ENCODE assay signal across 25 mouse cellular contexts in genomic region chr11:111056030-111056429, GRCm38 (mm10). TPM values are rescaled to one million over a fixed set of nuclear protein-coding genes. Genes with fewer than 3 reads are reported as not detected.
DNase-seq lines count a peak whose midpoint lies in the region; ATAC-seq and TF ChIP-seq lines count a peak whose summit lies in the region.
"Had no signal": no experiment of that assay in that cellular context is flagged by ENCODE, and none has a peak within 500 bp of the region (broad histone marks: within the 10 kb centered on the region; RNA-seq: fewer than 3 reads in every experiment).

No protein-coding gene starts in this region.

- H3K27ac ChIP-seq in layer of hippocampus, adult 2 months, result peak overlapping the region; percentile 24; the same call in 1 of the 2 replicates
- H3K27ac ChIP-seq in hindbrain, embryonic 13.5 days, result no peak overlapping the region
- H3K27ac ChIP-seq: embryonic facial prominence, embryonic 15.5 days; forebrain, embryonic 10.5 days; hindbrain, embryonic 12.5 days; limb, embryonic 12.5 days; liver, embryonic 12.5 days; lung, embryonic 15.5 days; macrophage; midbrain, embryonic 10.5 days; neural tube, embryonic 13.5 days; stomach, postnatal 0 days had no signal

- H3K4me1 ChIP-seq in lung, adult 2 months (ENCODE audit: control insufficient read depth, insufficient read depth, low read length), result no peaks in the 10 kb centered on the region
- H3K4me1 ChIP-seq in hindbrain, embryonic 13.5 days (replicated peaks), result peaks cover 7% of the 10 kb centered on the region; the same call in 1 of the 2 replicates
- H3K4me1 ChIP-seq: embryonic facial prominence, embryonic 15.5 days; limb, embryonic 12.5 days; liver, embryonic 12.5 days; lung, embryonic 15.5 days had no signal

- H3K4me3 ChIP-seq in layer of hippocampus, adult 2 months, result no peak overlapping the region
- H3K4me3 ChIP-seq in lung, adult 2 months (replicated peaks; ENCODE audit: extremely low read depth, low read depth, low read length), result no peak overlapping the region
- H3K4me3 ChIP-seq in hindbrain, embryonic 13.5 days, result no peak overlapping the region
- H3K4me3 ChIP-seq: embryonic facial prominence, embryonic 15.5 days; forebrain, embryonic 10.5 days; heart, embryonic 12.5 days; hindbrain, embryonic 12.5 days; limb, embryonic 12.5 days; liver, embryonic 12.5 days; lung, embryonic 15.5 days; midbrain, embryonic 10.5 days; neural tube, embryonic 13.5 days had no signal

- no peaks in the 10 kb centered on the region for H3K27me3 ChIP-seq in hindbrain, embryonic 13.5 days
- H3K27me3 ChIP-seq: embryonic facial prominence, embryonic 15.5 days; heart, embryonic 12.5 days; hindbrain, embryonic 12.5 days; limb, embryonic 12.5 days; liver, embryonic 12.5 days; lung, embryonic 15.5 days; neural tube, embryonic 13.5 days; Patski had no signal

- no peaks in the 10 kb centered on the region for H3K9me3 ChIP-seq in hindbrain, embryonic 13.5 days
- H3K9me3 ChIP-seq: embryonic facial prominence, embryonic 15.5 days; forebrain, embryonic 10.5 days; heart, embryonic 12.5 days; hindbrain, embryonic 12.5 days; limb, embryonic 12.5 days; liver, embryonic 12.5 days; lung, embryonic 15.5 days; midbrain, embryonic 10.5 days had no signal

- no peak for TF ChIP-seq CTCF in layer of hippocampus, adult 2 months (conservative IDR thresholded peaks at IDR 0.05)
- no peak for TF ChIP-seq CTCF in lung, adult 2 months (IDR thresholded peaks at IDR 0.05; ENCODE audit: insufficient read depth, low read length)

- peak in 1 of 2 experiments; percentile 21 for DNase-seq in layer of hippocampus, adult 2 months (ENCODE audit: low spot score in 2 of 2)
- DNase-seq in layer of hippocampus, postnatal 25 days (ENCODE audit: extremely low spot score in 1 of 2, low spot score in 1 of 2), result no peak
- DNase-seq in right cerebral cortex, adult 18-20 months, result peak; percentile 54
- DNase-seq in right cerebral cortex, postnatal 14 days, result no peak
- peak; percentile 9 for DNase-seq in naive thymus-derived CD4-positive, alpha-beta T cell, adult 2 months (ENCODE audit: low read depth)
- DNase-seq in lung, adult 2 months, result no peak
- DNase-seq: adrenal gland, postnatal 14 days; cerebellum, adult 11-12 months; cerebellum, postnatal 14 days; heart, postnatal 14 days; kidney, adult 9 months; kidney, postnatal 25 days had no signal

- no peak for ATAC-seq in hindbrain, embryonic 13.5 days (ENCODE audit: low FRiP score)
- ATAC-seq: liver, embryonic 12.5 days had no signal

- H3K4me2 ChIP-seq in hindbrain, embryonic 13.5 days, result no peak overlapping the region
- H3K4me2 ChIP-seq: embryonic facial prominence, embryonic 15.5 days; heart, embryonic 12.5 days; hindbrain, embryonic 12.5 days; limb, embryonic 12.5 days; liver, embryonic 12.5 days; lung, embryonic 15.5 days; neural tube, embryonic 13.5 days had no signal

- no peak overlapping the region for H3K9ac ChIP-seq in hindbrain, embryonic 13.5 days
- H3K9ac ChIP-seq: embryonic facial prominence, embryonic 15.5 days; heart, embryonic 12.5 days; hindbrain, embryonic 12.5 days; limb, embryonic 12.5 days; liver, embryonic 12.5 days; lung, embryonic 15.5 days; neural tube, embryonic 13.5 days had no signal

- H3K36me3 ChIP-seq in hindbrain, embryonic 13.5 days, result no peaks in the 10 kb centered on the region
- H3K36me3 ChIP-seq: embryonic facial prominence, embryonic 15.5 days; forebrain, embryonic 10.5 days; heart, embryonic 12.5 days; hindbrain, embryonic 12.5 days; limb, embryonic 12.5 days; liver, embryonic 12.5 days; lung, embryonic 15.5 days; midbrain, embryonic 10.5 days; neural tube, embryonic 13.5 days had no signal

- TF ChIP-seq POLR2A in lung, adult 2 months (IDR thresholded peaks at IDR 0.05; ENCODE audit: borderline replicate concordance, extremely low read depth, low read depth, low read length), result no peak

- 47% methylated on average over 13 of the region's 13 CpGs for WGBS in lung, adult 2 months
- WGBS in hindbrain, embryonic 13.5 days, result 75% methylated on average over 13 of the region's 13 CpGs

RNA-seq across cellular contexts. Expression of gene Kcnj2, which starts 9.9 kb away (rescaled TPM):
- 10 to 100 TPM in 1 of 2 experiments, 1 to 10 TPM in 1; 9.6 to 10.2 TPM for total RNA-seq in layer of hippocampus, adult 2 months (2021)
- 10 to 100 TPM in 1 of 2 experiments, 1 to 10 TPM in 1; 7.1 to 10.9 TPM for total RNA-seq in layer of hippocampus, postnatal 25 days (2021)
- 2.6 and 3.8 TPM in 2 replicates for polyA plus RNA-seq in lung, adult 2 months (2012; rRNA removed)
- polyA plus RNA-seq in hindbrain, embryonic 13.5 days (2015; fragmentation: Nextera tagmentation; extraction: Ambion mirVana), result 1.1 and 1.4 TPM in 2 replicates

Comparison
In these comparisons a context has a peak if more than half of its experiments do, and no peak if none do; other contexts are left out.
1. DNase-seq: peak in right cerebral cortex, adult 18-20 months (single experiment) and naive thymus-derived CD4-positive, alpha-beta T cell, adult 2 months (single experiment); none in layer of hippocampus, postnatal 25 days (0 of 2), right cerebral cortex, postnatal 14 days (single experiment) and lung, adult 2 months (single experiment).